In the genomic region with DNA sequence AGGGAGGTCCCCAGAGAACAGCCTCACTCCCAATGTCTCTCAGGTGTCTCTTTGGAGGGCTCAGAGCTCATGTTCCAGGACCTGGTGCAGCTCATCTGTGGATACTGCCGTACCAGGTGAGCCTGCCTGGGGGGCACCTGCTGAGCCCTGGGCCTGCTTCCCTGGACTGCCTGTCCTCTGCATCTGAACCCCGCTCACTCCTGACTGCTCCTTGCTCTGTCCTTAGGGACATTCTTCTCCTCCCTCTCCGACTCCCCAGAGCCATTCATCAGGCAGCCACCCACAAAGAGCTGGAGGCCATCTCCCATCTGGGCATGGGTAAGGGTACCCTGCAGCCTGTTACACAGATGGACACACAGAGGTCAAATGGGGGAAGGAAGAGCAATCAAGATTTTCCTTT, we compare ENCODE assay signal across 9 mouse cellular contexts. TPM values are rescaled to one million over a fixed set of nuclear protein-coding genes. Genes with fewer than 3 reads are reported as not detected.
DNase-seq lines count a peak whose midpoint lies in the region; ATAC-seq and TF ChIP-seq lines count a peak whose summit lies in the region.
"Had no signal": no experiment of that assay in that cellular context is flagged by ENCODE, and none has a peak within 500 bp of the region (broad histone marks: within the 10 kb centered on the region; RNA-seq: fewer than 3 reads in every experiment).

No protein-coding gene starts in this region.

- H3K4me1 ChIP-seq in hindbrain, embryonic 14.5 days (replicated peaks; ENCODE audit: control insufficient read depth, insufficient read depth, low read length), result 0 out of 2 replicates have a peak, but pooled peaks cover 8% of the 10 kb centered on the region
- H3K4me1 ChIP-seq in hindbrain, embryonic 12.5 days, result peaks cover 25% of the 10 kb centered on the region
- peaks cover 5 to 28% of the 10 kb centered on the region in 2 experiments; a peak in 3 of 4 replicates for H3K4me1 ChIP-seq in ES-E14 (ENCODE audit: control insufficient read depth in 2 of 2, insufficient read depth in 2 of 2, low read length in 2 of 2, poor library complexity in 1 of 2)
- peaks cover 44% of the 10 kb centered on the region for H3K4me1 ChIP-seq in limb, embryonic 10.5 days
- peaks cover 23% of the 10 kb centered on the region for H3K4me1 ChIP-seq in forebrain, embryonic 15.5 days

- no peak for ATAC-seq in hindbrain, embryonic 14.5 days (ENCODE audit: low FRiP score)
- ATAC-seq in hindbrain, embryonic 12.5 days (ENCODE audit: low FRiP score), result no peak
- ATAC-seq in forebrain, embryonic 15.5 days (replicated peaks), result no peak

- no peak overlapping the region for H3K4me3 ChIP-seq in hindbrain, embryonic 14.5 days (replicated peaks; ENCODE audit: low read length)
- no peak overlapping the region for H3K4me3 ChIP-seq in hindbrain, embryonic 12.5 days
- peak overlapping the region; percentile 3 to 58; a peak in 3 of 4 replicates for H3K4me3 ChIP-seq in ES-E14 (ENCODE audit: insufficient read depth in 1 of 2, low read depth in 1 of 2, low read length in 2 of 2, poor library complexity in 1 of 2, severe bottlenecking in 1 of 2)
- peak overlapping the region; percentile 41 for H3K4me3 ChIP-seq in limb, embryonic 10.5 days
- no peak overlapping the region for H3K4me3 ChIP-seq in forebrain, embryonic 15.5 days

- no peak overlapping the region for H3K4me2 ChIP-seq in hindbrain, embryonic 14.5 days (replicated peaks)
- H3K4me2 ChIP-seq in hindbrain, embryonic 12.5 days (replicated peaks), result no peak overlapping the region
- no peak overlapping the region for H3K4me2 ChIP-seq in forebrain, embryonic 15.5 days (replicated peaks)

- in situ Hi-C loops in ES-E14 (cut with MboI; ENCODE audit: low sequenced_read_pairs in 2 of 2, unreplicated experiment in 2 of 2), result no loop called here

- H3K9me3 ChIP-seq in hindbrain, embryonic 14.5 days (ENCODE audit: control insufficient read depth, low read length), result no peaks in the 10 kb centered on the region
- H3K9me3 ChIP-seq in hindbrain, embryonic 12.5 days (replicated peaks), result no peaks in the 10 kb centered on the region
- H3K9me3 ChIP-seq in ES-E14 (ENCODE audit: control insufficient read depth, insufficient read depth, low read depth, low read length), result no peaks in the 10 kb centered on the region
- H3K9me3 ChIP-seq in limb, embryonic 10.5 days (replicated peaks), result no peaks in the 10 kb centered on the region
- no peaks in the 10 kb centered on the region for H3K9me3 ChIP-seq in forebrain, embryonic 15.5 days

- H3K27me3 ChIP-seq in hindbrain, embryonic 14.5 days (ENCODE audit: control insufficient read depth, insufficient read depth, low read length), result peaks cover 46% of the 10 kb centered on the region
- peaks cover 64% of the 10 kb centered on the region for H3K27me3 ChIP-seq in hindbrain, embryonic 12.5 days
- peaks cover 62% of the 10 kb centered on the region for H3K27me3 ChIP-seq in limb, embryonic 10.5 days (ENCODE audit: low read depth, poor library complexity, severe bottlenecking)
- peaks cover 35% of the 10 kb centered on the region for H3K27me3 ChIP-seq in forebrain, embryonic 15.5 days

- H3K9ac ChIP-seq in hindbrain, embryonic 14.5 days, result peak overlapping the region; percentile 10; the same call in 1 of the 2 replicates
- H3K9ac ChIP-seq in hindbrain, embryonic 12.5 days, result no peak overlapping the region
- peak overlapping the region; percentile 50; the same call in 1 of the 2 replicates for H3K9ac ChIP-seq in ES-E14 (ENCODE audit: insufficient read depth, low read depth, low read length, poor library complexity, severe bottlenecking)
- no peak overlapping the region for H3K9ac ChIP-seq in forebrain, embryonic 15.5 days (replicated peaks)

- H3K36me3 ChIP-seq in hindbrain, embryonic 14.5 days (replicated peaks; ENCODE audit: control insufficient read depth, insufficient read depth), result peaks cover 30% of the 10 kb centered on the region
- H3K36me3 ChIP-seq in hindbrain, embryonic 12.5 days, result peaks cover 33% of the 10 kb centered on the region
- H3K36me3 ChIP-seq in ES-E14 (ENCODE audit: control insufficient read depth, insufficient read depth, low read length, poor library complexity, severe bottlenecking), result peaks cover 21% of the 10 kb centered on the region; the same call in 1 of the 2 replicates
- peaks cover 36% of the 10 kb centered on the region for H3K36me3 ChIP-seq in limb, embryonic 10.5 days
- H3K36me3 ChIP-seq in forebrain, embryonic 15.5 days, result peaks cover 28% of the 10 kb centered on the region

- H3K27ac ChIP-seq in hindbrain, embryonic 14.5 days, result no peak overlapping the region
- no peak overlapping the region for H3K27ac ChIP-seq in hindbrain, embryonic 12.5 days
- H3K27ac ChIP-seq in ES-E14 (ENCODE audit: insufficient read depth, low read depth, low read length, poor library complexity, severe bottlenecking), result no peak overlapping the region
- H3K27ac ChIP-seq in limb, embryonic 10.5 days, result peak overlapping the region; percentile 63
- H3K27ac ChIP-seq in forebrain, embryonic 15.5 days (replicated peaks), result no peak overlapping the region

- WGBS in hindbrain, embryonic 14.5 days, result 37% methylated on average over 3 of the region's 3 CpGs
- 51% methylated on average over 3 of the region's 3 CpGs for WGBS in hindbrain, embryonic 12.5 days
- WGBS in limb, embryonic 10.5 days, result 41% methylated on average over 3 of the region's 3 CpGs
- WGBS in forebrain, embryonic 15.5 days, result 33% methylated on average over 3 of the region's 3 CpGs

- DNase-seq in hindbrain, embryonic 14.5 days (ENCODE audit: low spot score), result no peak
- DNase-seq in 3T3-L1 (ENCODE audit: low read depth, low spot score) (peak; percentile 26), ES-E14 (ENCODE audit: low read depth, low spot score) (no peak)
- DNase-seq in limb, embryonic 10.5 days (ENCODE audit: low spot score), result no peak
- no peak for DNase-seq in frontal cortex, postnatal 25 days (ENCODE audit: low spot score in 2 of 2)
- no peak for DNase-seq in embryo, embryonic 11 days

TF ChIP-seq in ES-E14, 5 proteins besides CTCF, POLR2A, EP300 and RAD21:
- TF ChIP-seq MAFK (IDR thresholded peaks at IDR 0.05; ENCODE audit: insufficient read depth, low read depth, low read length) (no peak), ZNF384 (IDR thresholded peaks at IDR 0.05; ENCODE audit: low read depth, low read length) (no peak), CHD2 (IDR thresholded peaks at IDR 0.05; ENCODE audit: low read depth, low read length) (no peak), ZC3H11A (IDR thresholded peaks at IDR 0.05; ENCODE audit: borderline replicate concordance, low read depth, low read length) (no peak), HCFC1 (IDR thresholded peaks at IDR 0.05; ENCODE audit: borderline replicate concordance, insufficient read depth, low read length) (no peak)

RNA-seq across cellular contexts. Expression of gene Rin1, which starts 1.2 kb away (rescaled TPM):
- polyA plus RNA-seq in hindbrain, embryonic 14.5 days (2014; fragmentation: Nextera tagmentation; extraction: Ambion mirVana), result 1.1 and 1.4 TPM in 2 replicates
- polyA plus RNA-seq in hindbrain, embryonic 12.5 days (2016; fragmentation: Nextera tagmentation; extraction: Ambion mirVana), result 1.4 and 1.6 TPM in 2 replicates
- 9.0 and 16.5 TPM in 2 replicates for total RNA-seq in ES-E14 (2012; rRNA removed)
- 3.1 and 3.5 TPM in 2 replicates for polyA plus RNA-seq in limb, embryonic 10.5 days (2016; fragmentation: Nextera tagmentation; extraction: Ambion mirVana)
- 0.97 and 2.0 TPM in 2 replicates for polyA plus RNA-seq in forebrain, embryonic 15.5 days (2015; fragmentation: Nextera tagmentation; extraction: Ambion mirVana)

RNA-seq across cellular contexts. Expression of gene Brms1, which starts 10.4 kb away (rescaled TPM):
- polyA plus RNA-seq in hindbrain, embryonic 14.5 days (2014; fragmentation: Nextera tagmentation; extraction: Ambion mirVana), result 28.6 and 29.5 TPM in 2 replicates
- 56.9 and 61.2 TPM in 2 replicates for polyA plus RNA-seq in hindbrain, embryonic 12.5 days (2016; fragmentation: Nextera tagmentation; extraction: Ambion mirVana)
- total RNA-seq in ES-E14 (2012; rRNA removed), result 18.6 and 24.1 TPM in 2 replicates
- polyA plus RNA-seq in limb, embryonic 10.5 days (2016; fragmentation: Nextera tagmentation; extraction: Ambion mirVana), result 74.6 and 84.6 TPM in 2 replicates
- polyA plus RNA-seq in forebrain, embryonic 15.5 days (2015; fragmentation: Nextera tagmentation; extraction: Ambion mirVana), result 52.8 and 55.5 TPM in 2 replicates

RNA-seq across cellular contexts. Expression of gene AC124502.3, which starts 12.8 kb away (rescaled TPM):
- polyA plus RNA-seq in hindbrain, embryonic 14.5 days (2014; fragmentation: Nextera tagmentation; extraction: Ambion mirVana), result 1.4 and 1.9 TPM in 2 replicates
- 2.5 and 4.0 TPM in 2 replicates for polyA plus RNA-seq in hindbrain, embryonic 12.5 days (2016; fragmentation: Nextera tagmentation; extraction: Ambion mirVana)
- total RNA-seq in ES-E14 (2012; rRNA removed), result 3.2 and 4.3 TPM in 2 replicates
- 1.8 and 3.1 TPM in 2 replicates for polyA plus RNA-seq in limb, embryonic 10.5 days (2016; fragmentation: Nextera tagmentation; extraction: Ambion mirVana)
- 3.3 and 4.0 TPM in 2 replicates for polyA plus RNA-seq in forebrain, embryonic 15.5 days (2015; fragmentation: Nextera tagmentation; extraction: Ambion mirVana)

RNA-seq across cellular contexts. Expression of gene B4gat1, which starts 12.9 kb away (rescaled TPM):
- 93.7 and 101 TPM in 2 replicates for polyA plus RNA-seq in hindbrain, embryonic 14.5 days (2014; fragmentation: Nextera tagmentation; extraction: Ambion mirVana)
- 43.8 and 48.7 TPM in 2 replicates for polyA plus RNA-seq in hindbrain, embryonic 12.5 days (2016; fragmentation: Nextera tagmentation; extraction: Ambion mirVana)
- 14.1 and 27.2 TPM in 2 replicates for total RNA-seq in ES-E14 (2012; rRNA removed)
- polyA plus RNA-seq in limb, embryonic 10.5 days (2016; fragmentation: Nextera tagmentation; extraction: Ambion mirVana), result 35.5 and 35.6 TPM in 2 replicates
- polyA plus RNA-seq in forebrain, embryonic 15.5 days (2015; fragmentation: Nextera tagmentation; extraction: Ambion mirVana), result 51.3 and 54.4 TPM in 2 replicates

RNA-seq across cellular contexts. Expression of gene Cd248, which starts 16.4 kb away (rescaled TPM):
- polyA plus RNA-seq in hindbrain, embryonic 14.5 days (2014; fragmentation: Nextera tagmentation; extraction: Ambion mirVana), result 23.8 and 26.4 TPM in 2 replicates
- polyA plus RNA-seq in hindbrain, embryonic 12.5 days (2016; fragmentation: Nextera tagmentation; extraction: Ambion mirVana), result 32.0 and 41.9 TPM in 2 replicates
- 4.5 and 9.0 TPM in 2 replicates for total RNA-seq in ES-E14 (2012; rRNA removed)
- polyA plus RNA-seq in limb, embryonic 10.5 days (2016; fragmentation: Nextera tagmentation; extraction: Ambion mirVana), result 37.1 and 42.5 TPM in 2 replicates
- polyA plus RNA-seq in forebrain, embryonic 15.5 days (2015; fragmentation: Nextera tagmentation; extraction: Ambion mirVana), result 10.3 and 11.1 TPM in 2 replicates
- total RNA-seq: neutrophil, adult 5-6 weeks had no signal

Comparison
In these comparisons a context has a peak if more than half of its experiments do, and no peak if none do; other contexts are left out.
1. H3K9ac ChIP-seq: peak in hindbrain, embryonic 14.5 days (single experiment) and ES-E14 (single experiment); none in hindbrain, embryonic 12.5 days (single experiment) and forebrain, embryonic 15.5 days (single experiment).
2. H3K4me3 ChIP-seq: peak in ES-E14 (2 of 2) and limb, embryonic 10.5 days (single experiment); none in hindbrain, embryonic 14.5 days (single experiment), hindbrain, embryonic 12.5 days (single experiment) and forebrain, embryonic 15.5 days (single experiment).